Mouse (Mus musculus) fibroblast of lung, adult 2 months (primary cell): ENCODE measurements around the gene Trp53i11.

ENCODE experiments used
- DNase-seq: peaks from one replicate; pipeline ENCODE4 v3.0.0-alpha.2; 2011; ENCODE audit warnings: low read depth

Gene Trp53i11

GRCm38 (mm10) chr2:93200681-93201340, 13.5 kb downstream of the Trp53i11 start:
- no peak for DNase-seq

GRCm38 (mm10) chr2:93201997-93202396, 14.6 kb downstream of the Trp53i11 start:
- DNase-seq: no peak

- no peak for DNase-seq
Measured at GRCm38 (mm10) chr2:93202782-93203181, 15.4 kb downstream of the Trp53i11 start.

GRCm38 (mm10) chr2:93203682-93204081, 16.3 kb downstream of the Trp53i11 start:
- no peak for DNase-seq

GRCm38 (mm10) chr2:93204571-93204970, 17.2 kb downstream of the Trp53i11 start:
- no peak for DNase-seq

GRCm38 (mm10) chr2:93206126-93206525, 18.8 kb downstream of the Trp53i11 start:
- no peak for DNase-seq

GRCm38 (mm10) chr2:93212386-93212785, 25.0 kb downstream of the Trp53i11 start:
- DNase-seq: no peak

- no peak for DNase-seq
Measured at GRCm38 (mm10) chr2:93212865-93213264, 25.5 kb downstream of the Trp53i11 start.

- DNase-seq: no peak
Measured at GRCm38 (mm10) chr2:93214192-93214591, 26.8 kb downstream of the Trp53i11 start.

GRCm38 (mm10) chr2:93215790-93216189, 28.4 kb downstream of the Trp53i11 start:
- DNase-seq: no peak

GRCm38 (mm10) chr2:93217015-93217414, 29.7 kb downstream of the Trp53i11 start:
- DNase-seq: peak; percentile 35

- no peak for DNase-seq
Measured at GRCm38 (mm10) chr2:93218353-93218990, 31.1 kb downstream of the Trp53i11 start.

GRCm38 (mm10) chr2:93219576-93219975, 32.2 kb downstream of the Trp53i11 start:
- no peak for DNase-seq

- no peak for DNase-seq
Measured at GRCm38 (mm10) chr2:93220447-93220846, 33.1 kb downstream of the Trp53i11 start.

- DNase-seq: no peak
Measured at GRCm38 (mm10) chr2:93223463-93223862, 36.1 kb downstream of the Trp53i11 start.

GRCm38 (mm10) chr2:93226606-93227595, 39.6 kb downstream of the Trp53i11 start:
- no peak for DNase-seq

- no peak for DNase-seq
Measured at GRCm38 (mm10) chr2:93227713-93228479, 40.5 kb downstream of the Trp53i11 start.

GRCm38 (mm10) chr2:93228480-93228824, 41.1 kb downstream of the Trp53i11 start:
- no peak for DNase-seq

- no peak for DNase-seq
Measured at GRCm38 (mm10) chr2:93232141-93232540, 44.8 kb downstream of the Trp53i11 start.

- DNase-seq: no peak
Measured at GRCm38 (mm10) chr2:93237055-93237454, 49.7 kb downstream of the Trp53i11 start.

- DNase-seq: no peak
Measured at GRCm38 (mm10) chr2:93238864-93239263, 51.5 kb downstream of the Trp53i11 start.

GRCm38 (mm10) chr2:93242166-93242565, 54.8 kb downstream of the Trp53i11 start:
- no peak for DNase-seq
